Mouse (Mus musculus) megakaryocyte, embryonic 14.5 days (primary cell): ENCODE data around the gene Scube1. TPM values are rescaled to one million over a fixed set of nuclear protein-coding genes. Genes with fewer than 3 reads are reported as not detected.

ENCODE experiments used
- H3K27me3 ChIP-seq: replicated peaks from 2 replicates; pipeline ENCODE3; 2012; ENCODE audit warnings: inconsistent platforms
- H3K36me3 ChIP-seq: replicated peaks from 2 replicates; pipeline ENCODE3; 2012; ENCODE audit warnings: low read length, inconsistent platforms, mixed read lengths
- H3K4me1 ChIP-seq: 2 replicates; pipeline ENCODE4 v1.6.1; 2012; ENCODE audit warnings: inconsistent platforms
- H3K4me3 ChIP-seq: replicated peaks from 2 replicates; pipeline ENCODE3; 2012; ENCODE audit warnings: moderate library complexity, mild to moderate bottlenecking, inconsistent platforms
- H3K9me3 ChIP-seq: 2 replicates; pipeline ENCODE4 v1.6.1; 2012; ENCODE audit warnings: inconsistent platforms
- FLI1 ChIP-seq: IDR thresholded peaks from 2 replicates; pipeline ENCODE4 v1.6.1; 2012; ENCODE audit warnings: low read length, inconsistent platforms, mixed read lengths
- GATA1 ChIP-seq: IDR thresholded peaks from 3 replicates; pipeline ENCODE4 v1.6.1; 2012; ENCODE audit warnings: mixed read lengths, low read length, inconsistent platforms, borderline replicate concordance
- polyA plus RNA-seq: library from polyadenylated mRNA; stranded (reverse); fragments of >175 nt; gene quantifications from 2 replicates; pipeline ENCODE4 v1.2.3, GENCODE M21; 2012; ENCODE audit warnings: low replicate concordance; ENCODE audit not compliant: insufficient read depth

Gene Scube1
- polyA plus RNA-seq, 1 experiment = not detected

DNA sequence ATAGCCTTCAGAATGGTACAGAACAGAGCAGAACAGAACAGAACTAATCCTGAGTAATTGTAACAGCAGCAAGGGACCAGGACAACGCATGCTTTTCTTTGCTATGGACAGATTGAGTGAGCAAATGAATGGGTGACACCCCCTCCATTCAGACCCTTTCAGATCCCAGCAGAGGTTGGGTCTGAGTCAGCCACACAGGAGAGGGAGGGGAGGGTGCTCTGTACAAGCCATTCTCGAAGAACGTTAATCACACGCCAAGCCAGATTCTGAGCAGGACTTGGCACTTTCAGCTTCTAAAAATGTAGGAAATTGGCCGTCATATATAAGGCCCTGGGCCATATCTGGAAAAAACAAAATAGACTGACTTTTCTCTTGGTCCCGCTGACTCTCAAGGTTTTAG, 57.3 kb downstream of the Scube1 start:
- H3K4me1 ChIP-seq = no peaks in the 10 kb centered on the region
- peaks cover 31% of the 10 kb centered on the region for H3K27me3 ChIP-seq
- TF ChIP-seq GATA1 (no peak), FLI1 (no peak)
- H3K36me3 ChIP-seq = no peaks in the 10 kb centered on the region
- H3K9me3 ChIP-seq = peaks cover 5% of the 10 kb centered on the region
- no peak overlapping the region for H3K4me3 ChIP-seq

DNA sequence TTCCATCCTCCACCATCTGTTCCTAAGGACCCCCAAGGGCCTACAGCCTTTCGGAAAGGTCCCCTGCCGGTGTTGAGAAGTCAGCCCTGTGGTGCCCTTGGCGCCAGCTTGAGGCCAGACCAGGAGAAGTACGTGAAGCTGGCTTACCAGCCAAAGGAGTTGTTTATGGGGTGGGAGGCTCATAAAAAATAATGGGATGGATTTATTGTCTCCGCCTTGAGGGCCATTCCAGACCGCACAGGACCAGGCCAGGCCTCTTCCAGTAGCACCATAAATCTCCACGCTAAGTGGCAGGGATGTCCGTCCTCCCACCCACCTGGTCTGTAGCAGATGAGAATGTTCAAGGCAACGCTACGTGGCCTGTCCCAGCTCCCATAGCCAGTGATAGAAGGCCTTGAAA, 58.4 kb downstream of the Scube1 start:
- H3K4me3 ChIP-seq = no peak overlapping the region
- no peaks in the 10 kb centered on the region for H3K9me3 ChIP-seq
- TF ChIP-seq FLI1 (no peak), GATA1 (no peak)
- H3K4me1 ChIP-seq = no peaks in the 10 kb centered on the region
- H3K36me3 ChIP-seq = no peaks in the 10 kb centered on the region
- peaks cover 35% of the 10 kb centered on the region for H3K27me3 ChIP-seq

- Histone ChIP-seq H3K9me3 (no peaks in the 10 kb centered on the region), H3K4me3 (no peak overlapping the region), H3K27me3 (peaks cover 32% of the 10 kb centered on the region), H3K36me3 (no peaks in the 10 kb centered on the region), H3K4me1 (no peaks in the 10 kb centered on the region)
- TF ChIP-seq FLI1 (no peak), GATA1 (no peak)
Observed at GRCm38 (mm10) chr15:83665993-83666392, 58.8 kb downstream of the Scube1 start.

- H3K4me3 ChIP-seq = no peak overlapping the region
- H3K27me3 ChIP-seq = peaks cover 38% of the 10 kb centered on the region
- H3K36me3 ChIP-seq = no peaks in the 10 kb centered on the region
- H3K9me3 ChIP-seq = no peaks in the 10 kb centered on the region
- TF ChIP-seq FLI1 (no peak), GATA1 (no peak)
- no peaks in the 10 kb centered on the region for H3K4me1 ChIP-seq
Observed at GRCm38 (mm10) chr15:83664722-83665121, 60.1 kb downstream of the Scube1 start.

DNA sequence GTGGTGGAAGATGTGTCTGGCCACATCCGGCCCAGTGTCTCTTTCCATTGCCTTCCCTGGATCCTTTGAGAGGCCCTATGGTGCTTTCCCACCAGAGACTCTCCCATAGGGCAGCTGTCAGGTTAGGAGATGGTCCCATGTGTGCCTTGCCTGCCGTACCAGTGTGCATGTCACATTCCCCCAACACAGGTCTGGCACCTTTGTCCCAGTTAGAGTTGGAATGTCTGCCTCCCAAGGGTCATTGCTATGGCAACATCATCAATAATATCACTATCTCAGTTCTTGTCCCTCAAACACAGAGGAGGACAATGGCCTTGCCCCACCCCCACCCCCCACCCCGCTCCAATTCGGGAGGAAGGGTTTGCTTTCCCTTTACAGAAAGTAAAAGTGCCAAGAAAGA, 61.8 kb downstream of the Scube1 start:
- Histone ChIP-seq H3K36me3 (no peaks in the 10 kb centered on the region), H3K27me3 (peaks cover 41% of the 10 kb centered on the region), H3K4me1 (no peaks in the 10 kb centered on the region), H3K9me3 (no peaks in the 10 kb centered on the region), H3K4me3 (no peak overlapping the region)
- TF ChIP-seq FLI1 (no peak), GATA1 (no peak)

GRCm38 (mm10) chr15:83662106-83662505, 62.7 kb downstream of the Scube1 start:
- no peaks in the 10 kb centered on the region for H3K9me3 ChIP-seq
- TF ChIP-seq GATA1 (no peak), FLI1 (no peak)
- H3K36me3 ChIP-seq = no peaks in the 10 kb centered on the region
- H3K4me1 ChIP-seq = no peaks in the 10 kb centered on the region
- no peak overlapping the region for H3K4me3 ChIP-seq
- H3K27me3 ChIP-seq = peaks cover 42% of the 10 kb centered on the region

DNA sequence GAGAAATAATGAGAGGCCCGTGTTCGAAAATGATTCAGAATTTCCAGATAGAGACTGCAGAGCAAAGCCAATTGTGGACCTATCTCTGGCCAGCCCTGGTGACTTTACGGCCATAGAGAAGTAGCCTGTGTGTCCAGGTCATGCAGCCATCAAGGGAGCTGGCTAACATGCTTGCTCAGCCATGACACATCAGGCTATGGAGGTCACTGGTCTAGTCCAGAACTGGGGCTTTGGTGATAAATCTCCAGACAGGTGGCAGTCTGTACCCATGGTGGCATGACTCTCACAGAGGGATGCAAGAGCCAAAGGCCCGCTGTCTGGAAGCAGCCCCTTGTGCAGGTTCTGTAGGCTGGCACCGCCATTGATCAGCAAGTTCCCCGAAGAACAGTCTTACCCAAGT, 82.3 kb downstream of the Scube1 start:
- no peaks in the 10 kb centered on the region for H3K9me3 ChIP-seq
- H3K4me3 ChIP-seq = no peak overlapping the region
- H3K27me3 ChIP-seq = peaks cover 87% of the 10 kb centered on the region
- no peak for TF ChIP-seq FLI1
- TF ChIP-seq GATA1 = no peak
- H3K36me3 ChIP-seq = no peaks in the 10 kb centered on the region
- H3K4me1 ChIP-seq = no peaks in the 10 kb centered on the region

GRCm38 (mm10) chr15:83640208-83640607, 84.6 kb downstream of the Scube1 start:
- Histone ChIP-seq H3K4me1 (peaks cover 1% of the 10 kb centered on the region; the same call in 1 of the 2 replicates), H3K27me3 (peaks cover 81% of the 10 kb centered on the region), H3K4me3 (no peak overlapping the region), H3K36me3 (no peaks in the 10 kb centered on the region), H3K9me3 (no peaks in the 10 kb centered on the region)
- no peak for TF ChIP-seq FLI1
- no peak for TF ChIP-seq GATA1

DNA sequence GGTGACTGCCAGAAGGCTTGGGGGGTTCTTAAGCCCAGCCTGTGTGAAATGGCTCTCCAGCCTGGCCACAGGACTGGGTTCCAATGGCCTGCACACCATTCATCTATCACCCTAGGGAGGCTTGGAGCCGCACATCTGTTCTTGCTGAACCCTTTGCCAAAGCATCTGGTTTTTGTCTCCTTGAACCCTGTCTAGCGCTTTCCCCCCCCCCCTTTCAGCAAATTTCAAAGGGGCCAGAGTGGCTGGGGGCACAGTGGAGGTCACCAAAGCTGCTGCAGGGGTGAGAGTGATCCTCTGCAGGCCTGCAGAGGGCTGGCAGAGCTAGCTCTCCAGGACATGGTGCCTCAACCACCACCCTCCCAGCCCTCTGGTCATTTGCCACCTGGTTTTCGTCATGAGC, 85.7 kb downstream of the Scube1 start:
- no peaks in the 10 kb centered on the region for H3K9me3 ChIP-seq
- H3K36me3 ChIP-seq = no peaks in the 10 kb centered on the region
- peaks cover 79% of the 10 kb centered on the region for H3K27me3 ChIP-seq
- H3K4me3 ChIP-seq = no peak overlapping the region
- H3K4me1 ChIP-seq = peaks cover 3% of the 10 kb centered on the region; the same call in 1 of the 2 replicates
- TF ChIP-seq FLI1 (no peak), GATA1 (no peak)

GRCm38 (mm10) chr15:83638196-83638899, 86.5 kb downstream of the Scube1 start:
- TF ChIP-seq FLI1 = no peak
- H3K36me3 ChIP-seq = no peaks in the 10 kb centered on the region
- no peak overlapping the region for H3K4me3 ChIP-seq
- peaks cover 77% of the 10 kb centered on the region for H3K27me3 ChIP-seq
- H3K9me3 ChIP-seq = no peaks in the 10 kb centered on the region
- H3K4me1 ChIP-seq = peaks cover 3% of the 10 kb centered on the region; the same call in 1 of the 2 replicates

- H3K36me3 ChIP-seq = no peaks in the 10 kb centered on the region
- no peak overlapping the region for H3K4me3 ChIP-seq
- peaks cover 71% of the 10 kb centered on the region for H3K27me3 ChIP-seq
- TF ChIP-seq FLI1 = no peak
- H3K4me1 ChIP-seq = peaks cover 3% of the 10 kb centered on the region; the same call in 1 of the 2 replicates
- peaks cover 9% of the 10 kb centered on the region for H3K9me3 ChIP-seq
Observed at GRCm38 (mm10) chr15:83636759-83637158, 88.1 kb downstream of the Scube1 start.
